Mouse (Mus musculus) c-Kit-positive CD71-negative TER-119-negative erythroid progenitor cells, embryonic 14.5 days (primary cell): Measurements from ENCODE around the gene Brca2.
A peak's percentile ranks its signal among the peaks of the same experiment; 100 is the strongest.
"Not testable (repeated sequence)": the region's sequence is repeated elsewhere in the genome, so short reads cannot be mapped to it uniquely, and the experiment has no call there.

Source experiments
- DNase-seq: peaks from one replicate; pipeline ENCODE4 v3.0.0-alpha.2; 2013; ENCODE audit warnings: low read depth

Gene Brca2

DNA sequence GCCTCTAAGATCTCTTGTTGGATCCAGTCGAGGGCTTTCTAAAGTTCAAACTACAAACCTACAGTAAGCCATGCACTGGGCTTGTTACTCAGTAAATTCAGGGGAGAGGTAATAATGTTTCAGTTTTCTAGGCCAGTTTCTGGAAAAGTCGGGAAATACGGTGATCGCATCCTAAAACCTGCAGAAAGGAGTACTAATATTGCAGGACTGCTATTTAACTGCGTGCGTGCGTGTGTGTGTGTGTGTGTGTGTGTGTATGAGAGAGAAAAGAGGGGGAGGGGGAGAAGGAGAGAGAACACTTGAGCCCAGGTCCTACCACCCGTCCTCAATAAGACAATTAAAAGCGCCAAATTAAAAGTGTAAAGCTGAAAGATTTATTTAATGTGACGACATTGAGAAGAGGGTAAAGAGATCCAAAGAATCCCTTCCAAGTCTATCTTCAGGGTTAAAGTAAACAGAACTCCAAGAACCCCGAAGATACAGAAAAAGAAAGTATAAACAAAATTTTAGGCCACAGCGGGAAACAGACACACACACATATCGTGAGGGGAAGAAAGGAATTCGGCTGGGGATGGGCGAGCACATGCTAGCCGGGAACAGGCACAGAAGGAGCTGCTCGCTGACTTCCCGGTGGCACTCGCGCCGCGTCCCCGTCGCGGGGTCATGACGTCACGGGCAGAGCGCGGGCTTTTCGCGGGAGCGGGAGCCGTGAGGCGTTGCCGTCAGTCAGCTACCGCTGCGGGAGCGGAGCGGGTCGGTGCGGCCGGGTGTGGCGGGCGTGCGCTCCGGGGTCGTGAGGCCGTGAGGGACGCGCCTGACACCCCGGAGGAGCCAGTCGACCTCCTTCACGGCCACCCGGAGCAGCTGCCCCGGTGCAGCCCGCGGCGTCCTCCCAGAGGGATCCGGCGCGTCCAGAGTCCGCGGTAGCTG is at the start of gene Brca2:
TSS of gene Brca2 (plus strand) at position 694 of the 930 bp plus-strand sequence.
- peak; percentile 81 for DNase-seq

DNA sequence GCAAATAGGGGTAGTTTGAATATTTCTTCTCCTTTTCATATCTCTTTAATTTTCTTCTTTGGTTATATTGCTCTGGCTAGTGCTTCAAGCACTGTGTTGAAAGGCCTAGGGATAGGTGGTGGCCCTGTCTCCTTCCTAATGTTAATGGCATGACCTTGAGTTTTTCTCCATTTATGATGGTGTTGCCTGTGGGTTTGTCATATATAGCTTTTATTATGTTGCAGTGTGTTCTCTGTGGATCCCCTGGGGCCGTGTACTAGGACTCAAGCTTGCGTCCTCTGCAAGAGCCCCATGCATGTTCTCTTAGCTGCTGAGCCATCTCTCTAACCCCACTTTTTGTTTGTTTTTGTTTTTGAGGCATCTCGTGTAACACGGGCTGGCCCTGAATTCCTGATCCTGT is 45.1 kb upstream of the Brca2 start:
- no peak for DNase-seq

DNA sequence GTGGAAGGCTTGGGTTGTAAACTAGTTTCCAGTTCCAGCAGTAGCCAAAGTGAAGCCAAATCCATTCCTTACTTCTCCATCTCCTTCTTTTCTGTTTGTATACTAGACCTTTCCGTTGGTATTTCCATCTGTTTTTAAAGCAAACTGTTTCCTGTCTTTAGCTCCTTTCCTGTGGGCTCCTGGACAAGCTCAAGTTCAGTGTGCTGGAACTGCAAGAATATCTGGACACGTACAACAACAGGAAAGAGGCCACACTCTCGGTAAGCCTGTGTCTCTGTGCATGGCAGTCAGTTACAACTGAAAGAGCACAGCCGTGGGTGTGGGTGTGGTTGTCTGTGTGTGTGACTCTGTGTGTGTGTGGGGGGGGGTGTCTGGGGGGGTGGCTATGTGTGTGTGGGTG is 43.8 kb upstream of the Brca2 start:
- DNase-seq: no peak

DNA sequence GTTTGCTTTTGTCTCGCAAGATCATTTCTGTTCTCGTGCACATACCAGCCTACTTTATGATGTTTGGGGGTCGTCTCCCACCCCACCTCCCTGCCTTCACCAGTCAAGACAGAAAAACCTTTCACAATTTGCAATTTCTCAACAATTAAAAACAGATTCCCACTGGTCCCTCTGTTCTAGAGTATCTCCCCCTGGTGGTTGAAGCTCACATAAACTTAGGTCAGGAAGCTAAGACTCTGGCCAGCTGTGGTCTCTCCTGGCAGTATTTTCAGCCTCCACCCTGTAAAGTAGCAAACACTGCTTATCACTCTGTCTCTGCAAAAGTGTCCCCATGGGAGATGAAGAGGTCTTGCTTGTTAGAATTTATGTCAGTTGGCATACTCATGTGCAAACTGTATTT is 37.2 kb upstream of the Brca2 start:
- DNase-seq: no peak

DNA sequence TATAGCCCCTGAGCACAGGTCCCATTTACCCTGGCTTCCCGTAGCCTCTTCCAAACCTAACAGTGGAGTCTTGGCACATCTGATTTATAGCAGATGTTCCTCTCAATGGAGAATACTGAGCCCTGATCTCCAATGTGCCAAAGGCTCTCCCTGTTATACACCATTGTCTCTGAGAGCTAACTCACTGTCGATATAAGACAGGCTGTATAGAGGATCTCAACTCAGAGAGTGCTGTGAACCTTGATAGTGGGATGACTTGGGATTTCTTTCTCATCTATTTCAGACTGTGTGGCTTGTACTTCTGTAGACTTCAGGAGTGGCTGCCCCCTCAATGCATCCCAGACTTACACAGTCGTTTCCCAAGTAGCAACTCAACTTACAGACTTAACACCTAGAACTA is 32.1 kb upstream of the Brca2 start:
- DNase-seq: no peak

DNA sequence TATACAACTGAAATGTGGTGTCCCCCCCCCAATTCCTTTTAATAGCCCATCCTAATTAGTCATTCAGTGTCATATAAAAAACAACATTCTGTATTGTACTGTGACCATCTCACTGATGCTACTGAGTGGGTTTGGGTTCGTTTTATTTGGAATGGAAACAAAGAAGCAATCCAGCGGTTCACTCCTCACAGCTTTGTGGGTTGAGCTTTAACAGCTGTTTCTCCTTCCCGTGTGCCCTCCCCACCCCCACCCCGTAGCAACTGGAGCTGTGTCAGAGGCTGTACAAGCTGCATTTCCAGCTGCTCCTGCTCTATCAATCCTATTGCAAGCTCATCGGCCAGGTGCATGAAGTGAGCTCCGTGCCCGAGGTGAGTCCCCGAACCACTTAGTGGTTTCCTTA is 31.6 kb upstream of the Brca2 start:
- no peak for DNase-seq

DNA sequence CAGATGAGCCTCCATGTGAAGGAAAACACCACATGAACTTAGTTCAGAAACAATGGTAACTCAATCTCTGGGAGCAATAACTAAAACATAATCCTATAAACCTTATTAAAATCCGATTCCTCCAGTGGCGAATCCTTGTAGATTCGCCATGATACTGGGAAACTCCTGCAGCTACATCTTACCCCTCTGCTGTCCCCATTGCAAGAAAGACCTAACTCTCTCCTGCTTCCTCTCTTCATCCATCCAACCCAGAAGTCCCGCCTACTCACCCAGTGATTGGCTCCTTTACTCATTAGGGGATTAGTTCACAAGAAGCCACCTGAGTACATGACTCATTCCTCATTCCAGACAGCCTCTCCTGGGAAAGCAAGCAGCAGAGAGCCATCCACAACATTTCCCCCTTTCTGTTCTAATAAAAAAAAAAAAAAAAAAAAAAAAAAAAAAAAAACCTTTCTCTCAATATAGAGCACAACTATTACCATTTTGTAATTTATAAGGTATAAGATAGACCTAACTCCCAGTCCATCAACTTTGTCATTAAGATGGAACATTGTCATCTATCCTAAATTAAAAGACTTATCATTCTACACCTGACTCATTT is 30.8 kb upstream of the Brca2 start:
- DNase-seq: not testable (repeated sequence)

DNA sequence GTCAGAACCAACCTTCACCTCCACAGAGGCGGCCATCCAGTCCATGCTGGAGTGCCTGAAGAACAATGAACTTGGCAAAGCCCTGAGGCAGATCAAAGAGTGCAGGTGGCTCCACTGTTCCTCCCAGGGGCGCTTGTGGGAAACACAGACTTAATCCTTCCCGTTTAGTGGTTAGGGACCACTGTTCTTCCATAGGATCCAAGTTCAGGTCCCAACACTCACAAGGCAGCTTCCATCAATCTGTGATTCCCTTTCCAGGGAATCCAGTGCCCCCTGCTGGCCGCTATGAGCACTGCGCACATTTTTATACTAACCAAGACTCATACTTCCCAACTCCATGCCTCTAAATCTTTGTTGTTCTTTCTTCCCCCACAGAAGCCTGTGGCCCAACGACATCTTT is 26.6 kb upstream of the Brca2 start:
- peak; percentile 17 for DNase-seq

DNA sequence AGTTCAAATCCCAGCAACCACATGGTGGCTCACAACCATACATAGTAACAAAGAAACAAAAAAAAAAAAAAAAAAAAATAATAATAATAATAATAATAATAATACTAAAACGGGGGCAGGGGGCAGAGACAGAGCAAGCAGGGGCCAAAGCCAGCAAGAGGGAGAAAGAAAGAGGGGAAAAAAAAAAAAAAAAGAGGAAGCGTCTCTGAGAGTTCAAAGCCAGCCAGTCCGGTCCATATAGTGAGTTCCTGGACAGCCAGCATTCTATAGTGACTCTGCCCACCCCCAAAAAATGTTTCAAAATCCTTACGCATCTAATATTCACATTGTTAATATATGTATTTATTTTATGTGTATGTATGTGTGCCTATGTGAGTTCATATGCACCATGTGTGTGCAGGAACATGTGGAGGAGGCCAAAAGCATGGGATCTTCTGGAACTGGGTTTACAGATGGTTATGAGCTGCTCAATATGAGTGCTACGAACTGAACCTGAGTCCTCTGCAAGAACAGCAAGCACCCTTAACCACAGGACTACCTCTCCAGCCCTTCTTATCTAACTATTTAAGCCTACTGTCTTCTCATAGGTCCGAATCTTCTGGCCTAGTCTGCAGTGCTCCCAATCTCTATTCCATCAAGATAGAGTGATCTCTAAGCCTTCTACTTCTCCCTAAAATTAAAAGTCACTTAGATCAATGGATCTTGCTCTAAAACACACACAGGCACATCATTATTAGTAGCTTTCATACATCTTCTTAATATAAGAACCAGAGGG is 11.8 kb upstream of the Brca2 start:
- DNase-seq: no peak

DNA sequence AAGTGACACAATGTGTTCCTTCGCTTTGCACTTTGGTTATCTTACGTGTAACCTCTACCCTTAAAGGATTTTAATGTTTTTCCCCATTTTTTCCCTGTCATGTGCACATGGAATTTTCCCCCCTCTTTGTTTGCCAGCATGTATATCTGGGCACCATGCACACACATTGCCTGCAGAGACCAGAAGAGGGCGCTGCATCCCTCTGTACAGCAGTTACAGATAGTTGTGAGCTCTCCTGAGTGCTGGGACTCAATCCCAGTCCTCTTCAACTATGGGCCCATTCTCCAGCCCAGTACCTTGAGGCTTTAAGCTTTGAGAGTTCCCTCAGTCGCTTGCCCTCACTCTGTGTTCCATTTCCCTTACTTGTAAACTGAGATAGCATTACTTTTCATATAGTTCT is 9.2 kb upstream of the Brca2 start:
- no peak for DNase-seq

DNA sequence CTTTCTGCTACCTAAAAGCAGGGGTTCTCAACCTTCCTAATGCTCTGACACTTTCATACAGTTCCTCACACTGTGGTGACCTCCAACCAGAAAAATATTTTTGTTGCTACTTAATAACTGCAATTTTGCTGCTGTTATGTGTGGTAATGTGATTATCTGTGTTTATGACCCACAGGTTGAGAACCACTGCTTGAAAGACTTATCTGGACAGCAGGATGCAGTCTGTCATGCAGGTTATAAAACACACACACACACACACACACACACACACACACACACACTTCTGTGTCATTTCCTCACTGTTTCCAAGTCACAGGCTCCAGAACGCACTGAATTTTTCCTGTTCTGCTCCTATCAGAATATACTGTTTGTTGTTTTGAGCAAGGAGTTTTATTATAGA is 8.4 kb upstream of the Brca2 start:
- no peak for DNase-seq

DNA sequence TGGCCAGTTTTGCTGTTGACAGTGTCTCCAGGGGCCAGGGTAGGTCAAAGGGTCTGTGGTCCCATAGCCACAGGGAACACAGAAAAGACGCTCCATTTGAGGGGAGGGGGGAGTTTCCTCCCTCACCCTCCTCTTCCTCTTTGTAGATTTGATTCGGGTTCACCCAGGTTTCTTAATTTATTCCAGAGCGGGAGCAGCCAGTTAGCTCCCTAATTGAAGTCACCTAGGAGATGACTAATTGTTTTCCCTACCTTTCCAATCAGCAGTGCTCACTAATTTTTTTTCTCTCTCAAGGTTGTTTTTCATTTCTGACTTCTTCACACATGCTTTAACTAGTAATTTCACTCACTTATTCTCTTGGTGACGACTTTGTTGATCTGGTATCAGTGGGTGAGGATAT is 4.4 kb upstream of the Brca2 start, which contains the start of gene Zar1l:
TSS of gene Zar1l (minus strand) at position 101 of the 400 bp plus-strand sequence.
- no peak for DNase-seq

DNA sequence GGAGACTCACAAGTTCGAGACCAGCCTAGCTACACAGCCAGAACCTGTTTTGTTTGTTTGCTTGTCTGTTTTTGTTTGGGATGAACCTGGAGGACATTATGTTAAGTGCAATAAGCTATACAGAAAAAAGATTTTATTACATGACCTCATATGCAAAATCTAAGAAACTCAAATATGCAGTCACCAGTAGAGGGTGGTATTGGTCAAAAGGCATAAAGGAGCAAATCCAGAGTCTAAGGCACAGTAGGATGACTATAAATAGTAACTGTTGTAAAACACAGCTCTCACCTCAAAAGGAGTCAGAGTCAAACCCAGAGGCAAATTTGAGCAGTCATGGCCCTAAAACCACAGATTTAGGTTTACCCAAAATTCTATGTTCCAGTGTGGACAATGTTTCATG is 2.9 kb upstream of the Brca2 start:
- DNase-seq: peak; percentile 43

DNA sequence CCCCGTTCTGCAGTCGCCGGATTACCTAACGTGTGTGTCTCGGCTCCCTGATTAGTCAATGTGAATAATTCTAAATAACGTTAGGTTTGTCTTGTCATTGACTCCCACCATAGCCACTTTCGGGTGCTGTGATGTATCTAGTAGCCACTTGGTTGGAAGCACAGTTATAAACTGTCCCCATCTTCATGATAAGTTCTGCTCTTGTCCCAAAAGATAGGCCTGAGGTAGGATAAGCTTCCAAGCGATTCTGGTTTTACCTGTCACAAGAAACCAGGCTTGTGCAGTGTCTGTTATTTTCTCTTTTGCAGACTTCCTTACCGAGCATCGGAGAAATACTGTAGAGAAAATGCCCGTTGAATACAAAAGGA is 421 bp downstream of the Brca2 start:
- DNase-seq: no peak

DNA sequence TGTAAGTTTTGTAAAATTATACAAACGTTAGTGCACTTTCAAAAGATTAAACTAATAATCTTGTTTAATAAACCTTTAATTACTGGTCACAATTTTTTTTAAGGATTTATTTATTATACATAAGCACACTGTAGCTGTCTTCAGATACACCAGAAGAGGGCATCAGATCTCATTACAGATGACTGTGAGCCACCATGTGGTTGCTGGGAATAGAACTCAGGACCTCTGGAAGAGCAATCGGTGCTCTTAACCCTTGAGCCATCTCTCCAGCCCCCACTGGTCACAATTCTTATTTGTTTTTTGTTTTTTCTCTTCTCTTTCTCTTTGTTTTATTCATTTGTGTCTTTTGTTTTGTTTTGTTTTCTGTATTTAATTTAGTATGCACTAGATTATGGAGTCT is 2.8 kb downstream of the Brca2 start:
- DNase-seq: no peak

DNA sequence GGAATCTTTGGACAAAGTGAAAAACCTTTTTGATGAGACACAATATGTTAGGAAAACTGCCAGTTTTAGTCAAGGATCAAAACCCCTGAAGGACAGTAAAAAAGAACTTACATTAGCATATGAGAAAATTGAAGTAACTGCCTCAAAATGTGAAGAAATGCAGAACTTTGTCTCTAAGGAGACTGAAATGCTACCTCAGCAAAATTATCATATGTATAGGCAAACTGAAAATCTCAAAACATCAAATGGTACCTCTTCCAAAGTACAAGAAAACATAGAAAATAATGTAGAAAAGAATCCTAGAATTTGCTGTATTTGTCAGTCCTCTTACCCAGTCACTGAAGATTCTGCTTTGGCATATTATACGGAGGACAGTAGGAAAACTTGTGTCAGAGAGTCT is 18.9 kb downstream of the Brca2 start:
- DNase-seq: no peak

DNA sequence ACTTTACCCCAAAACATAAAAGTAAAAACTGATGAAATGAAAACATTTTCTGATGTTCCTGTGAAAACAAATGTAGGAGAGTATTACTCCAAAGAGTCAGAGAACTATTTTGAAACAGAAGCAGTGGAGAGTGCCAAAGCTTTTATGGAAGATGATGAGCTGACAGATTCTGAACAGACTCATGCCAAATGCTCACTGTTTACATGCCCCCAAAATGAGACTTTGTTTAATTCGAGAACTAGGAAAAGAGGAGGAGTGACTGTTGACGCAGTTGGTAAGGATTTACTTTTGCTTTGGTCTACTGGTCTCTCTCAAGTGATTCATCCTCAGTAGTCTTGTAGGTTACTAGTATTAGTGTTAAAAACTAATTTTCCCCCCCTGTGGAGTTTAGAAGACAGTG is 20.8 kb downstream of the Brca2 start:
- no peak for DNase-seq

DNA sequence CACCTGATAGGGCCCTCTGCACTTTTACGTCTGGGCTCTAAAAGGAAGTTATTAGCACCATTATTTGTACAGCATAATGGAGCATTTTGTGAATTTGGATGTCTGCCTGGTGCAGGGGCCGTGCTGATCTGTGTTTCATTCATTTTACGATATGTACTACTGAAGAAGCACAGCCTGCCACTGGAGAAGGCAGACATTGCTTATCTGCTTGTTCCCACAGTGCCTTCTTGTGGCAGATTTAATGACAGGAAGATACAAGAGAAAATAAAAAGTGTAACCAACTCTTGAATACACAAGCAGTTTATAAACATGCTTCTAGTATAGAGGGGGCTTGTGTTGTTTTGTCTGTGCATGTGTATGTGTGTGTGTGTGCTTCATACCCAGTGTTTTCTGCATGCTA is 29.2 kb downstream of the Brca2 start:
- no peak for DNase-seq

DNA sequence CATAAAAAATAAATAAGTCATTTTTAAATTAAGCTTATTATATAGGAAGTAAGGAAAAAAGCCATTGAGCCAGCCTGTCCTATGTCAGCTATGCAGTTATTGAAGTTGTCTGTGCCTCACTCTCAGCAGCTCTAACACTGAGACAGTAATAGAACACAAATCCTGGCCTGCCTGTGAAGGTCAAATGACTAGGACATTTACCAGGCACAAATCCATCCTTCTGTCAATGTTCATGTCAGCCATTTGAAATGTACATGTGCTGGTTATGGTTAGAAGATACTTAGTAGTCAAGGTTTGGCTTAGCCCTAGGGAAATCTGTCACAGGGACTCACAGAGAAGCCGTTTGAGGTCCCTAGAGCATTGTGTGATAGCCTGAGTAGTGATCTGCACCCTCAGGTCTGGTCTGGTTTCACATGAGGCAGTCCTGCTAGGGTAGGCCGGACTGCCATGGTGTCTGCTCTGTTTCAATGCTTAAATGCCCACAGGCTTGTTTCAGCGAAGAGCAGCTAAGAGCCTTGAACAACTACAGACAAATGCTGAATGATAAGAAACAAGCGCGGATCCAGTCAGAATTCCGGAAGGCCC is 37.2 kb downstream of the Brca2 start:
- no peak for DNase-seq

DNA sequence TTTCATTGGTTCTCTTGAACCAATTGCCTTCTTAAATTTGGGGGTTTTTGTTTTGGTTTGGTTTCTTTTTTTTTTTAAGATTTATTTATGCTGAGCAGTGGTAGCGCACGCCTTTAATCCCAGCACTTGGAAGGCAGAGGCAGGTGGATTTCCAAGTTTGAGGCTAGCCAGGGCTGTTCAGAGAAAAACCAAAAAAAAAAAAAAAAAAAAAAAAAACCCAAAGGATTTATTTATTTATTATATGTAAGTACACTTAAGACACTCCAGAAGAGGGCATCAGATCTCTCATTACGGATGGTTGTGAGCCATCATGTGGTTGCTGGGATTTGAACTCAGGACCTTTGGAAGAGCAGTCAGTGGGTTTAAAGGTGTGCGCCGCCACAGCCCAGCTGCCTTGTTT is 38.4 kb downstream of the Brca2 start:
- no peak for DNase-seq

DNA sequence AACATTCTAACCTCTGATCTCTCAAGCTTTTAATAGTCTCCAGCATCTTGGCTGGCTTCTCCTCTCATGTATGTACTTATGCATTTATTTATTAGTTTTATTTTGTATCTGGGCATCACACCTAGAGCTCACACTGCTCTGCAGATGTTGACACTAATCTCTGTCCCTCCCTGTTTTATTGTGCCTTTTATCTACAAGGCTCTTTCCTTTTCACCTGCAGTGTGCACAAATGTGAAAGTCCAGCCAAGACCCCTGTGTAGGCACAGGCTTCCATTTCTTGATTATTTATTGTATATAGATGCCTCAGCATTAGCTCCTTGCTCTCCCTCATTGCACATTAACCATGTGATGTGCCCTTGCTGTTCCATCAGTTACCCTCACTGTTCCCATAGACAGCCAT is 38.9 kb downstream of the Brca2 start:
- DNase-seq: no peak

DNA sequence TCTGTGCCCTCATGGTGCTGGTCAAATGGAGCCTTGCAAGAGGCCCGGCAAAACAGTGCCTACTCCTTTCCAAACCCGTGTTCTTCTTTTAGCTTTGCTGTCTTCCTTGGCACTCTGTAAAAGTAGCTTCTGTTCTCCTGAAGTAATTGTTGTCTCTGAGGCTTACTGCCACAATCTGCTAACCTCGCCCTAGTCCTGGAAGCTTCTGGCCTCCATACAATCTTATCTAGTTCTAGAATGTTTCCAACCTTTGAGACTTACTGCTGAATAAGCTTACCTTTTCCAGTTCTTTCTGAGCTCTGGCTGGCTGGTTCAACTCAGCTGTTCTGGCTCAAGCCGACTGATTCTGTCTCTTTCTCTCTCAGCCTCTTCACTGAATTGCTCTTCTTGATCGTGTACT is 39.4 kb downstream of the Brca2 start:
- DNase-seq: no peak

DNA sequence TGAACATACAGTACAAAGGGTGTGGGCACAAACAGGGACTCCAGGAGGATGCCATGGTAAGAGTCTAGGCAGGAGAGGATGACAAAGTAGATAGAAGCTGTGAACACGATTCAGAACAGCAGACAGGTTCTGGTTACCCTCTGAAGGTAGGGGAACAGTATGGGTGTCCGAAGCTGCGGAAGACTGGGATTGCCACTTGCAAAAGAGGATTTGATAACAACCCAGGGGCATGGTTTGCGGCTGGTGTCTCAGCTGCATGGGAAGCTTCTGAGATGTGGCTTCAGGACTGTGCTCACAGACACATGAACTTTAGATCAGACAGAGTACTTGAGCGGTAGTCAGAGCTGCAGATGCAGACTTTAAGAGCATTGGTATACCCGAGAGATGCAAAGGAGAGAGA is 42.0 kb downstream of the Brca2 start:
- no peak for DNase-seq
